Mouse (Mus musculus) embryonic facial prominence, embryonic 15.5 days (tissue): Measurements from ENCODE around the gene Ftcd. TPM values are rescaled to one million over a fixed set of nuclear protein-coding genes. Genes with fewer than 3 reads are reported as not detected.

Source experiments
- ATAC-seq: fragments of 200-750 bp; cut with Nextera tagmentation; 2 replicates; pipeline ENCODE4 v1.8.0; 2017; ENCODE audit warnings: low read depth, moderate TSS enrichment; ENCODE audit not compliant: insufficient number of reproducible peaks, low FRiP score, low TSS enrichment
- H3K27ac ChIP-seq: fragments of 300-500 bp; sonication (generic); replicated peaks from 2 replicates; pipeline ENCODE4 v1.5.1; 2015; ENCODE audit warnings: mild to moderate bottlenecking, inconsistent platforms
- H3K27me3 ChIP-seq: fragments of 300-500 bp; sonication (generic); 2 replicates; pipeline ENCODE4 v1.6.1; 2015; ENCODE audit warnings: inconsistent platforms
- H3K36me3 ChIP-seq: fragments of 300-500 bp; sonication (generic); 2 replicates; pipeline ENCODE4 v1.6.1; 2015; ENCODE audit warnings: mild to moderate bottlenecking, inconsistent platforms
- H3K4me1 ChIP-seq: fragments of 300-500 bp; sonication (generic); 2 replicates; pipeline ENCODE4 v1.6.1; 2015; ENCODE audit warnings: inconsistent platforms
- H3K4me2 ChIP-seq: fragments of 300-500 bp; sonication (generic); replicated peaks from 2 replicates; pipeline ENCODE4 v1.6.1; 2015; ENCODE audit warnings: mild to moderate bottlenecking, inconsistent platforms
- H3K4me3 ChIP-seq: fragments of 300-500 bp; sonication (generic); replicated peaks from 2 replicates; pipeline ENCODE4 v1.5.1; 2015; ENCODE audit warnings: mild to moderate bottlenecking, inconsistent platforms
- H3K9ac ChIP-seq: fragments of 300-500 bp; sonication (generic); 2 replicates; pipeline ENCODE4 v1.6.1; 2015; ENCODE audit warnings: inconsistent platforms
- H3K9me3 ChIP-seq: fragments of 300-500 bp; sonication (generic); replicated peaks from 2 replicates; pipeline ENCODE4 v1.6.1; 2016; ENCODE audit warnings: inconsistent platforms
- WGBS: fragments of 180-500 bp; shearing (Covaris S2); methylation state at CpG from one replicate; pipeline ENCODE4 v1.1.7; 2015; 5-methylcytosine and 5-hydroxymethylcytosine counted together
- polyA plus RNA-seq: library from polyadenylated mRNA; unstranded; fragments of >200 nt; fragmentation: Nextera tagmentation; extraction: Ambion mirVana; gene quantifications from 2 replicates; pipeline ENCODE4 v1.2.1, GENCODE M21; 2015

Gene Ftcd
- polyA plus RNA-seq, 1 experiment from 2014 or later, result not detected

GRCm38 (mm10) chr10:76551556-76551955 is 23.9 kb upstream of the Ftcd start:
- ATAC-seq, result no peak
- H3K4me1 ChIP-seq, result no peaks in the 10 kb centered on the region
- H3K9ac ChIP-seq, result no peak overlapping the region
- 70% methylated on average over 3 of the region's 3 CpGs for WGBS
- H3K36me3 ChIP-seq, result peaks cover 81% of the 10 kb centered on the region
- H3K4me3 ChIP-seq, result no peak overlapping the region
- no peaks in the 10 kb centered on the region for H3K9me3 ChIP-seq
- no peaks in the 10 kb centered on the region for H3K27me3 ChIP-seq
- no peak overlapping the region for H3K4me2 ChIP-seq
- H3K27ac ChIP-seq, result no peak overlapping the region

GRCm38 (mm10) chr10:76554061-76554460 is 21.4 kb upstream of the Ftcd start:
- H3K4me3 ChIP-seq, result no peak overlapping the region
- no peaks in the 10 kb centered on the region for H3K9me3 ChIP-seq
- no peaks in the 10 kb centered on the region for H3K4me1 ChIP-seq
- H3K27me3 ChIP-seq, result no peaks in the 10 kb centered on the region
- WGBS, result 81% methylated on average over 5 of the region's 5 CpGs
- H3K36me3 ChIP-seq, result peaks cover 56% of the 10 kb centered on the region
- no peak for ATAC-seq
- H3K4me2 ChIP-seq, result no peak overlapping the region
- no peak overlapping the region for H3K27ac ChIP-seq
- H3K9ac ChIP-seq, result no peak overlapping the region

GRCm38 (mm10) chr10:76561972-76562371 is 13.5 kb upstream of the Ftcd start, which contains the start of gene Spatc1l:
Gene Spatc1l (plus strand): TSS chr10:76562272.
- no peak within 1 kb of the TSS for H3K4me2 ChIP-seq
- H3K4me3 ChIP-seq, result no peak within 1 kb of the TSS
- H3K4me1 ChIP-seq, result no peaks in the 10 kb centered on the region
- ATAC-seq, result no peak
- 86% methylated on average over 10 of the region's 10 CpGs for WGBS
- no peak within 1 kb of the TSS for H3K27ac ChIP-seq
- H3K36me3 ChIP-seq, result no peaks in the 10 kb centered on the region
- no peaks in the 10 kb centered on the region for H3K27me3 ChIP-seq
- no peaks in the 10 kb centered on the region for H3K9me3 ChIP-seq
- H3K9ac ChIP-seq, result no peak within 1 kb of the TSS

GRCm38 (mm10) chr10:76569996-76570685 is 5.3 kb upstream of the Ftcd start:
- Histone ChIP-seq H3K27me3 (no peaks in the 10 kb centered on the region), H3K4me1 (no peaks in the 10 kb centered on the region), H3K36me3 (no peaks in the 10 kb centered on the region), H3K4me3 (no peak overlapping the region), H3K9ac (no peak overlapping the region), H3K9me3 (no peaks in the 10 kb centered on the region), H3K27ac (no peak overlapping the region), H3K4me2 (no peak overlapping the region)
- no peak for ATAC-seq
- 87% methylated on average over 22 of the region's 22 CpGs for WGBS

- no peak overlapping the region for H3K9ac ChIP-seq
- H3K9me3 ChIP-seq, result no peaks in the 10 kb centered on the region
- no peak for ATAC-seq
- WGBS, result 57% methylated on average over 2 of the region's 2 CpGs
- no peaks in the 10 kb centered on the region for H3K4me1 ChIP-seq
- no peak overlapping the region for H3K4me3 ChIP-seq
- H3K27me3 ChIP-seq, result no peaks in the 10 kb centered on the region
- H3K4me2 ChIP-seq, result no peak overlapping the region
- H3K36me3 ChIP-seq, result no peaks in the 10 kb centered on the region
- H3K27ac ChIP-seq, result no peak overlapping the region
Observed at GRCm38 (mm10) chr10:76571070-76571469, 4.4 kb upstream of the Ftcd start.

GRCm38 (mm10) chr10:76572151-76572550 is 3.3 kb upstream of the Ftcd start:
- Histone ChIP-seq H3K4me2 (no peak overlapping the region), H3K9me3 (no peaks in the 10 kb centered on the region), H3K4me1 (no peaks in the 10 kb centered on the region), H3K27me3 (no peaks in the 10 kb centered on the region), H3K9ac (no peak overlapping the region), H3K27ac (no peak overlapping the region), H3K4me3 (no peak overlapping the region), H3K36me3 (no peaks in the 10 kb centered on the region)
- WGBS, result 76% methylated on average over 3 of the region's 3 CpGs
- ATAC-seq, result no peak

- no peaks in the 10 kb centered on the region for H3K27me3 ChIP-seq
- 68% methylated on average over 7 of the region's 7 CpGs for WGBS
- no peaks in the 10 kb centered on the region for H3K36me3 ChIP-seq
- no peak for ATAC-seq
- H3K9ac ChIP-seq, result no peak overlapping the region
- no peaks in the 10 kb centered on the region for H3K4me1 ChIP-seq
- H3K27ac ChIP-seq, result no peak overlapping the region
- H3K9me3 ChIP-seq, result no peaks in the 10 kb centered on the region
- no peak overlapping the region for H3K4me3 ChIP-seq
- H3K4me2 ChIP-seq, result no peak overlapping the region
Observed at GRCm38 (mm10) chr10:76576920-76577319, 1.5 kb downstream of the Ftcd start.

GRCm38 (mm10) chr10:76584138-76584537 is 8.7 kb downstream of the Ftcd start:
- H3K27ac ChIP-seq, result no peak overlapping the region
- H3K9me3 ChIP-seq, result no peaks in the 10 kb centered on the region
- 19% methylated on average over 10 of the region's 10 CpGs for WGBS
- ATAC-seq, result no peak
- 0 out of 2 replicates have a peak overlapping the region, but pooled peaks have one; percentile 11 for H3K4me3 ChIP-seq
- peaks cover 3% of the 10 kb centered on the region; the same call in 1 of the 2 replicates for H3K27me3 ChIP-seq
- H3K36me3 ChIP-seq, result no peaks in the 10 kb centered on the region
- H3K4me1 ChIP-seq, result 0 out of 2 replicates have a peak, but pooled peaks cover 6% of the 10 kb centered on the region
- H3K4me2 ChIP-seq, result peak overlapping the region; percentile 40
- H3K9ac ChIP-seq, result no peak overlapping the region

GRCm38 (mm10) chr10:76586190-76586589 is 10.7 kb downstream of the Ftcd start:
- Histone ChIP-seq H3K4me3 (no peak overlapping the region), H3K4me1 (0 out of 2 replicates have a peak, but pooled peaks cover 6% of the 10 kb centered on the region), H3K9ac (no peak overlapping the region), H3K36me3 (no peaks in the 10 kb centered on the region), H3K9me3 (no peaks in the 10 kb centered on the region), H3K4me2 (no peak overlapping the region), H3K27ac (no peak overlapping the region), H3K27me3 (peaks cover 3% of the 10 kb centered on the region; the same call in 1 of the 2 replicates)
- ATAC-seq, result no peak
- WGBS, result 46% methylated on average over 1 of the region's 1 CpGs

GRCm38 (mm10) chr10:76590197-76590596 is 14.7 kb downstream of the Ftcd start:
- 69% methylated on average over 11 of the region's 11 CpGs for WGBS
- no peak for ATAC-seq
- H3K4me3 ChIP-seq, result no peak overlapping the region
- no peak overlapping the region for H3K27ac ChIP-seq
- H3K9me3 ChIP-seq, result no peaks in the 10 kb centered on the region
- H3K9ac ChIP-seq, result no peak overlapping the region
- H3K4me2 ChIP-seq, result no peak overlapping the region
- no peaks in the 10 kb centered on the region for H3K27me3 ChIP-seq
- H3K4me1 ChIP-seq, result 0 out of 2 replicates have a peak, but pooled peaks cover 3% of the 10 kb centered on the region
- no peaks in the 10 kb centered on the region for H3K36me3 ChIP-seq

- H3K4me3 ChIP-seq, result no peak overlapping the region
- no peak for ATAC-seq
- peaks cover 29% of the 10 kb centered on the region for H3K36me3 ChIP-seq
- H3K4me1 ChIP-seq, result 0 out of 2 replicates have a peak, but pooled peaks cover 3% of the 10 kb centered on the region
- H3K9ac ChIP-seq, result no peak overlapping the region
- WGBS, result 93% methylated on average over 31 of the region's 31 CpGs
- H3K9me3 ChIP-seq, result no peaks in the 10 kb centered on the region
- no peak overlapping the region for H3K27ac ChIP-seq
- no peaks in the 10 kb centered on the region for H3K27me3 ChIP-seq
- no peak overlapping the region for H3K4me2 ChIP-seq
Observed at GRCm38 (mm10) chr10:76596338-76596737, 20.9 kb downstream of the Ftcd start.

- H3K9ac ChIP-seq, result no peak overlapping the region
- H3K27me3 ChIP-seq, result no peaks in the 10 kb centered on the region
- ATAC-seq, result no peak
- WGBS, result 86% methylated on average over 3 of the region's 3 CpGs
- H3K4me2 ChIP-seq, result no peak overlapping the region
- H3K4me1 ChIP-seq, result no peaks in the 10 kb centered on the region
- H3K36me3 ChIP-seq, result peaks cover 85% of the 10 kb centered on the region
- H3K9me3 ChIP-seq, result no peaks in the 10 kb centered on the region
- H3K4me3 ChIP-seq, result no peak overlapping the region
- H3K27ac ChIP-seq, result no peak overlapping the region
Observed at GRCm38 (mm10) chr10:76602690-76603089, 27.2 kb downstream of the Ftcd start.
